Mouse (Mus musculus): ENCODE data around the gene Krt36. TPM values are rescaled to one million over a fixed set of nuclear protein-coding genes. Genes with fewer than 3 reads are reported as not detected.

The Krt36 gene
- polyA plus RNA-seq, 1 experiment, result not detected

DNA sequence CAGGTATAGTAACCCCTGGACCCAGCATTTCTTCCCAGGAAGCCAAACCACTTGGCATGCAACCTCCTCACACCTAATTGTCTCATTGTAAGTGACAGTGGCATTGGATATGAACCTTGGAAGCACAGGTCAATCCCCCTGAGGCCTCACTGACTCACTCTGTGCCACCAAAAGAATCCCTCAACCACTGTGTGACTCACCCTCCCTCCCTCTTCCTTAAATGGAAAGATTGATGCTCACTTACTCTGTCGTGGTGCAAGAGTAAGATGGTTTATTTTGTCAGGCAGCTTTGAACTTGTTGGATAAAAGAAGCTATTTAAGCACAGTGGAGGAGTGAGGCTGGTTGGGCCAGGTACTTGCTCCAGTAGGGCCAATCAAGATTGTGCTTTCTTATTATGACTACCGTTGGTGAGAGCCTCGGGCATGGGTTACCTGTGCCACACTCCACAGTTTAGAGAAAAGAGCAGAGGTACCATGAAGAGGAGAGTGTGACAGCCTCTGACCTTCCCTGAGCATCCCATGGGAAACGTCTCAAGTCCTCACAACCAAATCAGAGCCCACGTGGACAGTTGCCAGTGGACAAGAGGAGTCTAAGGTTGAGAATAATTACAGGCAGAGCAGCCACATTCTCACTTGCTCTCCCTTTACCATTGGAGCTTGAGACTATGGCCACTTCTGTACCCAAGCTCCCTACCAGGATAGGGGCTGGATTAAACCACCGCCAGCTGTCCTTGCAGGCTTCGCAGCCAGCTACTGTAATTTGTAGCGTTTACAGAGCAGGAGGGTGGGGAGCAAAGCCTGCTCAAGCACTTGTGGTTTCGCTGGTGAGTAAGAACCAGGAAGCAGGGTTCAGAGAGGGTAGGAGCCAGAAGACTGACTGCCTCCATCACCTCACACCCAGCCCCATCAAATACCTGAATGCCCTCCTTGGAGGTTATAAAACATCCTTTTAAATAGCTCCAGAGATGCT lies 49.5 kb downstream of the Krt36 start:
- TF ChIP-seq CTCF (IDR thresholded peaks at IDR 0.05; ENCODE audit: insufficient read depth, low read depth, low read length) (no peak), POLR2A (IDR thresholded peaks at IDR 0.05; ENCODE audit: insufficient read depth, low read depth, low read length) (no peak)
- H3K27ac ChIP-seq (ENCODE audit: insufficient read depth, low read depth, low read length), result no peak overlapping the region
- 68% methylated on average over 9 of the region's 9 CpGs for WGBS
- 0 out of 2 replicates have a peak, but pooled peaks cover 3% of the 10 kb centered on the region for H3K4me1 ChIP-seq (ENCODE audit: control insufficient read depth, insufficient read depth, low read length)
- H3K4me3 ChIP-seq (ENCODE audit: insufficient read depth, low read depth, low read length), result no peak overlapping the region

Other genes starting within 250 kb of the Krt36 start
- not detected in 2 replicates for gene Gm11568, start 247.7 kb downstream of the Krt36 start, polyA plus RNA-seq (2012; ENCODE audit: insufficient read depth, insufficient read length, low replicate concordance, missing spikeins)
- gene Gm11559, start 241.2 kb downstream of the Krt36 start, polyA plus RNA-seq (2012; ENCODE audit: insufficient read depth, insufficient read length, low replicate concordance, missing spikeins), result not detected in 2 replicates
- not detected in 2 replicates for gene Krtap9-1, start 232.2 kb downstream of the Krt36 start, polyA plus RNA-seq (2012; ENCODE audit: insufficient read depth, insufficient read length, low replicate concordance, missing spikeins)
- not detected in 2 replicates for gene Gm11567, start 226.4 kb downstream of the Krt36 start, polyA plus RNA-seq (2012; ENCODE audit: insufficient read depth, insufficient read length, low replicate concordance, missing spikeins)
- gene Krtap31-1, start 197.7 kb downstream of the Krt36 start, polyA plus RNA-seq (2012; ENCODE audit: insufficient read depth, insufficient read length, low replicate concordance, missing spikeins), result not detected in 2 replicates
- not detected in 2 replicates for gene Gm11565, start 190.9 kb downstream of the Krt36 start, polyA plus RNA-seq (2012; ENCODE audit: insufficient read depth, insufficient read length, low replicate concordance, missing spikeins)
- gene Krtap31-2, start 169.3 kb downstream of the Krt36 start, polyA plus RNA-seq (2012; ENCODE audit: insufficient read depth, insufficient read length, low replicate concordance, missing spikeins), result not detected in 2 replicates
- not detected in 2 replicates for gene Krtap9-5, start 157.2 kb downstream of the Krt36 start, polyA plus RNA-seq (2012; ENCODE audit: insufficient read depth, insufficient read length, low replicate concordance, missing spikeins)
- not detected in 2 replicates for gene Krtap29-1, start 126.6 kb downstream of the Krt36 start, polyA plus RNA-seq (2012; ENCODE audit: insufficient read depth, insufficient read length, low replicate concordance, missing spikeins)
- not detected in 2 replicates for gene Krtap16-1, start 119.0 kb downstream of the Krt36 start, polyA plus RNA-seq (2012; ENCODE audit: insufficient read depth, insufficient read length, low replicate concordance, missing spikeins)
- not detected in 2 replicates for gene Krtap17-1, start 111.6 kb downstream of the Krt36 start, polyA plus RNA-seq (2012; ENCODE audit: insufficient read depth, insufficient read length, low replicate concordance, missing spikeins)
- not detected in 2 replicates for gene Krt33a, start 89.4 kb downstream of the Krt36 start, polyA plus RNA-seq (2012; ENCODE audit: insufficient read depth, insufficient read length, low replicate concordance, missing spikeins)
- gene Krt33b, start 75.8 kb downstream of the Krt36 start, polyA plus RNA-seq (2012; ENCODE audit: insufficient read depth, insufficient read length, low replicate concordance, missing spikeins), result not detected in 2 replicates
- gene Krt34, start 64.1 kb downstream of the Krt36 start, polyA plus RNA-seq (2012; ENCODE audit: insufficient read depth, insufficient read length, low replicate concordance, missing spikeins), result not detected in 2 replicates
- not detected in 2 replicates for gene Krt31, start 55.1 kb downstream of the Krt36 start, polyA plus RNA-seq (2012; ENCODE audit: insufficient read depth, insufficient read length, low replicate concordance, missing spikeins)
- not detected in 2 replicates for gene Krt32, start 17.4 kb downstream of the Krt36 start, polyA plus RNA-seq (2012; ENCODE audit: insufficient read depth, insufficient read length, low replicate concordance, missing spikeins)
- gene Krt35, start 9.4 kb downstream of the Krt36 start, polyA plus RNA-seq (2012; ENCODE audit: insufficient read depth, insufficient read length, low replicate concordance, missing spikeins), result not detected in 2 replicates
- gene Krt13, start 15.9 kb upstream of the Krt36 start, polyA plus RNA-seq (2012; ENCODE audit: insufficient read depth, insufficient read length, low replicate concordance, missing spikeins), result not detected in 2 replicates
- not detected in 2 replicates for gene Krt15, start 30.3 kb upstream of the Krt36 start, polyA plus RNA-seq (2012; ENCODE audit: insufficient read depth, insufficient read length, low replicate concordance, missing spikeins)
- gene Krt19, start 43.0 kb upstream of the Krt36 start, polyA plus RNA-seq (2012; ENCODE audit: insufficient read depth, insufficient read length, low replicate concordance, missing spikeins), result not detected in 2 replicates
- not detected in 2 replicates for gene Krt9, start 87.6 kb upstream of the Krt36 start, polyA plus RNA-seq (2012; ENCODE audit: insufficient read depth, insufficient read length, low replicate concordance, missing spikeins)
- gene Krt14, start 101.9 kb upstream of the Krt36 start, polyA plus RNA-seq (2012; ENCODE audit: insufficient read depth, insufficient read length, low replicate concordance, missing spikeins), result not detected in 2 replicates
- gene Krt16, start 143.3 kb upstream of the Krt36 start, polyA plus RNA-seq (2012; ENCODE audit: insufficient read depth, insufficient read length, low replicate concordance, missing spikeins), result not detected in 2 replicates
- not detected in 2 replicates for gene Krt17, start 155.4 kb upstream of the Krt36 start, polyA plus RNA-seq (2012; ENCODE audit: insufficient read depth, insufficient read length, low replicate concordance, missing spikeins)
- gene Krt42, start 164.2 kb upstream of the Krt36 start, polyA plus RNA-seq (2012; ENCODE audit: insufficient read depth, insufficient read length, low replicate concordance, missing spikeins), result not detected in 2 replicates
- not detected in 2 replicates for gene Eif1, start 214.3 kb upstream of the Krt36 start, polyA plus RNA-seq (2012; ENCODE audit: insufficient read depth, insufficient read length, low replicate concordance, missing spikeins)
- gene Gast, start 228.8 kb upstream of the Krt36 start, polyA plus RNA-seq (2012; ENCODE audit: insufficient read depth, insufficient read length, low replicate concordance, missing spikeins), result not detected in 2 replicates

Data from olfactory bulb, adult 2 months (tissue).